Mouse (Mus musculus) liver, embryonic 11.5 days (tissue): ENCODE measurements at regions not wholly inside any gene's neighbourhood (a gene's known extent, or its start where the extent isn't known, plus 50 kb on each side); places are given as distances from the start of the nearest gene placed in this dataset. TPM values are rescaled to one million over a fixed set of nuclear protein-coding genes. Genes with fewer than 3 reads are reported as not detected.

ENCODE experiments used
- microRNA-seq: library from miRNA; unstranded; fragments of <30 nt; microRNA quantifications from one replicate; pipeline ENCODE4, GENCODE M21; 2017; ENCODE audit warnings: borderline number of aligned reads

Small RNA genes in the stretch of these regions (microRNA-seq; reads per million reads assigned to microRNA genes)
- gene Gm25025, result not detected
